Mouse (Mus musculus) left cerebral cortex, postnatal 4 days (tissue): ENCODE measurements around the gene D3Ertd254e. TPM values are rescaled to one million over a fixed set of nuclear protein-coding genes. Genes with fewer than 3 reads are reported as not detected.
A peak's percentile ranks its signal among the peaks of the same experiment; 100 is the strongest.
"Not testable (repeated sequence)": the region's sequence is repeated elsewhere in the genome, so short reads cannot be mapped to it uniquely, and the experiment has no call there.

Experiments used
- DNase-seq: peaks from one replicate; pipeline ENCODE4 v3.0.0-alpha.2; 2022
- intact Hi-C: fragments of 180-260 bp; cut with DNase I; formaldehyde crosslinking; loops from one replicate; pipeline ENCODE4 v1.15.1; 2025
- total RNA-seq, 2 experiments: library from RNA; stranded (reverse); gene quantifications; 2 replicates each; pipeline ENCODE4 v1.2.3; 2021

Gene D3Ertd254e
- total RNA-seq, result 10 to 100 TPM; 23.2 to 23.4 TPM

GRCm38 (mm10) chr3:36150934-36151686 is at the start of gene D3Ertd254e:
TSS of gene D3Ertd254e (plus strand) at chr3:36151017.
- intact Hi-C loops, result no loop called here
- peak; percentile 92 for DNase-seq

GRCm38 (mm10) chr3:36116076-36116475 is 34.7 kb upstream of the D3Ertd254e start:
- intact Hi-C loops, result no loop called here
- no peak for DNase-seq

- intact Hi-C loops, result no loop called here
- DNase-seq, result no peak
Observed at GRCm38 (mm10) chr3:36119684-36120548, 30.9 kb upstream of the D3Ertd254e start.

- DNase-seq, result not testable (repeated sequence)
Observed at GRCm38 (mm10) chr3:36126176-36126575, 24.6 kb upstream of the D3Ertd254e start.

GRCm38 (mm10) chr3:36136152-36136551 is 14.7 kb upstream of the D3Ertd254e start:
- intact Hi-C loops, result no loop called here
- DNase-seq, result no peak

More at GRCm38 (mm10) chr3:36126176-36126575, 24.6 kb upstream of the D3Ertd254e start:
- intact Hi-C loops, result not testable (repeated sequence)

GRCm38 (mm10) chr3:36137560-36137959 is 13.3 kb upstream of the D3Ertd254e start:
- intact Hi-C loops, result no loop called here
- no peak for DNase-seq

- no peak for DNase-seq
- intact Hi-C loops, result no loop called here
Observed at GRCm38 (mm10) chr3:36138171-36138660, 12.6 kb upstream of the D3Ertd254e start.

GRCm38 (mm10) chr3:36138996-36139395 is 11.8 kb upstream of the D3Ertd254e start:
- no peak for DNase-seq
- intact Hi-C loops, result no loop called here

GRCm38 (mm10) chr3:36150537-36150933 is 282 bp upstream of the D3Ertd254e start:
- DNase-seq, result no peak
- intact Hi-C loops, result no loop called here

- DNase-seq, result peak; percentile 4
- intact Hi-C loops, result no loop called here
Observed at GRCm38 (mm10) chr3:36155268-36155667, 4.5 kb downstream of the D3Ertd254e start.

GRCm38 (mm10) chr3:36170670-36171210 is 19.9 kb downstream of the D3Ertd254e start:
- no peak for DNase-seq
- intact Hi-C loops, result no loop called here

GRCm38 (mm10) chr3:36171348-36171747 is 20.5 kb downstream of the D3Ertd254e start:
- DNase-seq, result no peak
- intact Hi-C loops, result no loop called here

- intact Hi-C loops, result no loop called here
- no peak for DNase-seq
Observed at GRCm38 (mm10) chr3:36173761-36174160, 22.9 kb downstream of the D3Ertd254e start.

GRCm38 (mm10) chr3:36181519-36181918 is 30.7 kb downstream of the D3Ertd254e start:
- intact Hi-C loops, result loop anchor here (2.0 kb wide), 1 partner anchor 313 kb away; no protein-coding TSS in a partner anchor
- peak; percentile 60 for DNase-seq

- no peak for DNase-seq
- intact Hi-C loops, result no loop called here
Observed at GRCm38 (mm10) chr3:36186510-36186909, 35.7 kb downstream of the D3Ertd254e start.

- DNase-seq, result no peak
- intact Hi-C loops, result no loop called here
Observed at GRCm38 (mm10) chr3:36189243-36189642, 38.4 kb downstream of the D3Ertd254e start.

- DNase-seq, result no peak
- intact Hi-C loops, result no loop called here
Observed at GRCm38 (mm10) chr3:36201098-36201497, 50.3 kb downstream of the D3Ertd254e start.

- intact Hi-C loops, result no loop called here
- no peak for DNase-seq
Observed at GRCm38 (mm10) chr3:36202932-36203331, 52.1 kb downstream of the D3Ertd254e start.

- DNase-seq, result no peak
- intact Hi-C loops, result loop anchor here (2.0 kb wide), 1 partner anchor 235 kb away; no protein-coding TSS in a partner anchor
Observed at GRCm38 (mm10) chr3:36207520-36208264, 56.9 kb downstream of the D3Ertd254e start.
